Mouse (Mus musculus): ENCODE measurements at regions not wholly inside any gene's neighbourhood (a gene's known extent, or its start where the extent isn't known, plus 50 kb on each side); places are given as distances from the start of the nearest gene placed in this dataset.

DNA sequence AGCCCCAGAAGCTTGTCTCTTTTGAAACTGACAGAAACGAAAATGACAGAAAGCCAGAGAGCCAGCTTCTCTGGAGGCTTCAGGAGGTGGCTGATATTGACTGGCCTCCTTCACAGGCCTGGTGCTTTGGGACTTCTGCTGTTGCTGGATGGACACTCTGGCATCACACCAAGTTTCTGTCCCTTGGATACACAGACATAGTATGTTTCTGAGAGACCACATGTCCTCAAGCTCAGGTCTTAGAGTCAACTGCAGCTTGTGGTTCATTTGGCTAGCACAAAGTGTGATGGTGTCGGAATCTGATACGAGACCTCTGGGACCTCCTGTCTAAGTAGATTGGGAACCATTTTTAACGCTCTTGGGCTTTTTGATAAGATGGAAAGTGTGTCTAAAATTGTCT lies 502.0 kb downstream of the Sqor start:
- no peak overlapping the region for H3K27ac ChIP-seq (replicated peaks in 1 of 2; ENCODE audit: control insufficient read depth in 1 of 2, insufficient read depth in 1 of 2, low read depth in 2 of 2, low read length in 2 of 2)
- WGBS, result 57% methylated on average over 4 of the region's 4 CpGs
- H3K9ac ChIP-seq (ENCODE audit: low read length), result no peak overlapping the region
- no peaks in the 10 kb centered on the region for H3K4me1 ChIP-seq (ENCODE audit: control insufficient read depth in 2 of 2, insufficient read depth in 2 of 2, low read length in 2 of 2)
- H3K9me3 ChIP-seq (ENCODE audit: control insufficient read depth, low read length), result no peaks in the 10 kb centered on the region
- H3K4me3 ChIP-seq (ENCODE audit: control insufficient read depth in 1 of 2, insufficient read depth in 1 of 2, low read depth in 1 of 2, low read length in 2 of 2), result no peak overlapping the region
- H3K36me3 ChIP-seq (ENCODE audit: control insufficient read depth, insufficient read depth, low read length), result no peaks in the 10 kb centered on the region
- H3K27me3 ChIP-seq (ENCODE audit: control insufficient read depth, insufficient read depth, low read length), result no peaks in the 10 kb centered on the region
- ATAC-seq (ENCODE audit: insufficient number of reproducible peaks, insufficient read depth, low FRiP score, low read depth), result no peak
- H3K4me2 ChIP-seq (ENCODE audit: low read length), result no peak overlapping the region

DNA sequence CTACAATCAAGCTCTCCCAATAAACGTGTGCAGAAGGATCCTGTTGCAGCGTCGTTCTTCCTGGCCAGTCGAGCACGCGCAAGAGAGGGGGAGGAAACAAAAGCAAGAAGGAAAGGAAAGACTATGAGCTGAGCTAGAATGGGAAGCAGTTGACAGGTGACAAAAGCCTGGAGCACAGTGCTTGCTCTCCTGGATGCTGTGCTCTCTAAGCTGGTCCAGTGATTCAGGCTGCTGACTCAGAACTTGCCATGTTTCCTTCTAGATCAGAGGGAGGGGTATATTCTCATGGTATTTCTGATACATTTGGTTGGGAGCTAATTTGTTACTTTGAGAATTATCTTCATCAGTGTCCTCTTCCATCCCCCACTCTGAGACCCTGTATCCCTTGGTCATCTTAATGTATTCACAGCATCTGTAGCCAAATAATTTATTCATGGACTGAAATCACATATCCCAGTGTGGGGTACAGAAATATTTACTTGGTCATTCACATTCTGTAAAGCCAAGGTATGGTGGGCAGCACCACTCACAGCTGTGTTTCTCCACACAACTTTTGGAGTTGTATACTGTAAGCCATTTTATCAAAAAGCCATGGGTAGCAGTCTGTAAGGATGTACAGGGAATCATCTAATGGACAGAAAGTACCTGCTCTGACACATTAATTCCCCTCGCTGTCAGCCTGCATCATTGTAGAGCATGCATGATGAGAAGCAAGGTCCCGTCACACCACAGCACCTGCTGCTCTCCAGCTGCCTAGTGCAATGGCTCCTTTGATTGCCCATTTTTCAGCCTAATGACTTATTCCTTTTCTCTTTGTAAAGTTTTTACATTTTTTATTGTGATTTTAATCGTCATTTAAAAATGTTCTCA lies 510.1 kb downstream of the Sqor start:
- Histone ChIP-seq H3K4me2 (ENCODE audit: low read length) (no peak overlapping the region), H3K4me3 (ENCODE audit: control insufficient read depth in 1 of 2, insufficient read depth in 1 of 2, low read depth in 1 of 2, low read length in 2 of 2) (no peak overlapping the region), H3K4me1 (ENCODE audit: control insufficient read depth in 2 of 2, insufficient read depth in 2 of 2, low read length in 2 of 2) (peaks cover 3 to 14% of the 10 kb centered on the region in 2 experiments), H3K36me3 (ENCODE audit: control insufficient read depth, insufficient read depth, low read length) (no peaks in the 10 kb centered on the region), H3K27me3 (ENCODE audit: control insufficient read depth, insufficient read depth, low read length) (no peaks in the 10 kb centered on the region), H3K9me3 (ENCODE audit: control insufficient read depth, low read length) (no peaks in the 10 kb centered on the region), H3K27ac (replicated peaks in 1 of 2; ENCODE audit: control insufficient read depth in 1 of 2, insufficient read depth in 1 of 2, low read depth in 2 of 2, low read length in 2 of 2) (no peak overlapping the region), H3K9ac (ENCODE audit: low read length) (no peak overlapping the region)
- WGBS, result 73% methylated on average over 9 of the region's 9 CpGs
- no peak for ATAC-seq (ENCODE audit: insufficient number of reproducible peaks, insufficient read depth, low FRiP score, low read depth)

DNA sequence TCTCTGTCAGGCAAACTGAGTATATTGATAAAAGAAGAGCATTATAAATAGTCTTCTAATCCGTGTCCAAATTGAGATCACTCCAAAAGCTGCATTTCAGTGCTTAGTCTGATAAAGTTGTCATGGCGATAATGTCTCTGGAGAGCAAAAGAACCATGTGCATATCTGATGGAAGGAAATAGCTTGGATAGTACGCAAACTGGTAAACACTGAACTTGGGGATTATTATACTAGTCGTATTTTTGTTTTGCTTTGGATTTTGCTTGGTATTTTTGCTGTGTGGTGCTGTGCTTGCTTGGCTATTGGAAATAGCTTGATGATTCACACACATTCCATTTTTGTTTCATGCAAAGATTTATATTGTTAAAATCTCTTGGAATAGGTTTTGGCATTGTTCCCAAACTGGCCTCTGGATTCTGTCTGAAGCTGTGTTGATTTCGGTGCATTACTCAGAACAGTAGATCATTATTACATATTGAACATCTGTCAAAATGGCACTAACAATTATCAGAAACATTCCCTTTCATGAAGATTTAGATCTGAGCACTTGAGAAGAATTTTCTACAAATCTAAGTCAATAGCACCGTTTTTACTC lies 510.8 kb downstream of the Sqor start:
- H3K27me3 ChIP-seq (ENCODE audit: control insufficient read depth, insufficient read depth, low read length), result no peaks in the 10 kb centered on the region
- no peak overlapping the region for H3K9ac ChIP-seq (ENCODE audit: low read length)
- no peak overlapping the region for H3K27ac ChIP-seq (replicated peaks in 1 of 2; ENCODE audit: control insufficient read depth in 1 of 2, insufficient read depth in 1 of 2, low read depth in 2 of 2, low read length in 2 of 2)
- no peak overlapping the region for H3K4me3 ChIP-seq (ENCODE audit: control insufficient read depth in 1 of 2, insufficient read depth in 1 of 2, low read depth in 1 of 2, low read length in 2 of 2)
- ATAC-seq (ENCODE audit: insufficient number of reproducible peaks, insufficient read depth, low FRiP score, low read depth), result no peak
- H3K4me2 ChIP-seq (ENCODE audit: low read length), result no peak overlapping the region
- no peaks in the 10 kb centered on the region for H3K9me3 ChIP-seq (ENCODE audit: control insufficient read depth, low read length)
- H3K4me1 ChIP-seq (ENCODE audit: control insufficient read depth in 2 of 2, insufficient read depth in 2 of 2, low read length in 2 of 2), result peaks cover 3 to 14% of the 10 kb centered on the region in 2 experiments
- 40% methylated on average over 6 of the region's 6 CpGs for WGBS
- H3K36me3 ChIP-seq (ENCODE audit: control insufficient read depth, insufficient read depth, low read length), result no peaks in the 10 kb centered on the region

DNA sequence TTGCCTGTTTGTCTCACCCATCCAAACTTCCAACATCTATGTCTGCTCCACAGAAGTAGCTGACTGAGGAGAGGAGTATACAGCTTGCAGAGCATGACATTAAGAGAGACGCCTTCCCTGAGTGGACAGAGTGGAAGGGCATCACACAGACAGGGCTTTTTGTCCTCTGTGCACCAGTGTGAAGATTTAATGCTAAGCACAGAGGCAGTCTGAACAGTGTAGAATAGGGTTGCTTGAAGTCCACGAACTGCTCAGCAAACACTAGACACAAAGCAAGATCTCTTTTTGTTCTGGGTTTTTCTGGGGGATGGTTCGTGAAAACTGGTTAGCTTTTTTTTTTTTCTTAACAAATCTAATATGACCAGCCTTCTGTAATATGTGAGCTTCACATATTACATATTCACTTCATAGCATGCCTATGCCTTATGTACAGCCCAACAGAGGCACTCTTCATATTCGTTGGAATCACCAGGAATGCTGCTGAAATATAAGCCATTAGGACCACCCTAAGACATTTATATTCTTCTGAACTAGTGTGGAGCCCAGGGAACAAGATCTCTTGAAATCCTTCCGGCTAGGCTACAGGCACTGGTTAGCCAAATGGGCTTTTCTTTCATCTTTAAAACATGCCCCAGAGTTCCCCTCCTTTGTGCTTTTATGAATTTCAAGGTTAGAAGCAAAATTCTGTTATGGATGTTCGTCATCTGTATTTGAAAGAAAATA lies 546.7 kb downstream of the Sqor start:
- no peak overlapping the region for H3K4me2 ChIP-seq (ENCODE audit: low read length)
- no peaks in the 10 kb centered on the region for H3K36me3 ChIP-seq (ENCODE audit: control insufficient read depth, insufficient read depth, low read length)
- H3K9me3 ChIP-seq (ENCODE audit: control insufficient read depth, low read length), result no peaks in the 10 kb centered on the region
- 63% methylated on average over 6 of the region's 6 CpGs for WGBS
- H3K27ac ChIP-seq (replicated peaks in 1 of 2; ENCODE audit: control insufficient read depth in 1 of 2, insufficient read depth in 1 of 2, low read depth in 2 of 2, low read length in 2 of 2), result no peak overlapping the region
- H3K4me1 ChIP-seq (ENCODE audit: control insufficient read depth in 2 of 2, insufficient read depth in 2 of 2, low read length in 2 of 2), result no peaks in the 10 kb centered on the region
- H3K27me3 ChIP-seq (ENCODE audit: control insufficient read depth, insufficient read depth, low read length), result no peaks in the 10 kb centered on the region
- no peak for ATAC-seq (ENCODE audit: insufficient number of reproducible peaks, insufficient read depth, low FRiP score, low read depth)
- no peak overlapping the region for H3K9ac ChIP-seq (ENCODE audit: low read length)
- H3K4me3 ChIP-seq (ENCODE audit: control insufficient read depth in 1 of 2, insufficient read depth in 1 of 2, low read depth in 1 of 2, low read length in 2 of 2), result no peak overlapping the region

DNA sequence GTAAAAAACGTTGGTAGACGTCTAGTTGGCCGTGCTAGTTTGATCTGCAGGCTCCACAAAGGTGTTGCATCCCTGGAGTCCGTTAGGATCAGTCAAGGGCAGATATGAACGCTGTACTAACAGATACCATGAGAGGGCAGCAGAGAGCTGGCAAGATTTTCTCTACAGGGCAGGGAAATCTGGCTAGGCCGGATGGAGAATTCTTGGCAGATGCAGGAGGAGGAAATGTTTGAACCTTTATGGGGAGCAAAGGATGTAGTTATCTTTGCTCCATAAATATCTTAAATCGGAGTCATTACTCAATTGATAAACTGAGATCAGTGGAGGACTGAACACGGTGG lies 547.2 kb downstream of the Sqor start:
- ATAC-seq (ENCODE audit: insufficient number of reproducible peaks, insufficient read depth, low FRiP score, low read depth), result no peak
- Histone ChIP-seq H3K4me1 (ENCODE audit: control insufficient read depth in 2 of 2, insufficient read depth in 2 of 2, low read length in 2 of 2) (no peaks in the 10 kb centered on the region), H3K4me2 (ENCODE audit: low read length) (no peak overlapping the region), H3K9ac (ENCODE audit: low read length) (no peak overlapping the region), H3K27ac (replicated peaks in 1 of 2; ENCODE audit: control insufficient read depth in 1 of 2, insufficient read depth in 1 of 2, low read depth in 2 of 2, low read length in 2 of 2) (no peak overlapping the region), H3K36me3 (ENCODE audit: control insufficient read depth, insufficient read depth, low read length) (no peaks in the 10 kb centered on the region), H3K9me3 (ENCODE audit: control insufficient read depth, low read length) (no peaks in the 10 kb centered on the region), H3K4me3 (ENCODE audit: control insufficient read depth in 1 of 2, insufficient read depth in 1 of 2, low read depth in 1 of 2, low read length in 2 of 2) (no peak overlapping the region), H3K27me3 (ENCODE audit: control insufficient read depth, insufficient read depth, low read length) (no peaks in the 10 kb centered on the region)
- 8% methylated on average over 8 of the region's 8 CpGs for WGBS

DNA sequence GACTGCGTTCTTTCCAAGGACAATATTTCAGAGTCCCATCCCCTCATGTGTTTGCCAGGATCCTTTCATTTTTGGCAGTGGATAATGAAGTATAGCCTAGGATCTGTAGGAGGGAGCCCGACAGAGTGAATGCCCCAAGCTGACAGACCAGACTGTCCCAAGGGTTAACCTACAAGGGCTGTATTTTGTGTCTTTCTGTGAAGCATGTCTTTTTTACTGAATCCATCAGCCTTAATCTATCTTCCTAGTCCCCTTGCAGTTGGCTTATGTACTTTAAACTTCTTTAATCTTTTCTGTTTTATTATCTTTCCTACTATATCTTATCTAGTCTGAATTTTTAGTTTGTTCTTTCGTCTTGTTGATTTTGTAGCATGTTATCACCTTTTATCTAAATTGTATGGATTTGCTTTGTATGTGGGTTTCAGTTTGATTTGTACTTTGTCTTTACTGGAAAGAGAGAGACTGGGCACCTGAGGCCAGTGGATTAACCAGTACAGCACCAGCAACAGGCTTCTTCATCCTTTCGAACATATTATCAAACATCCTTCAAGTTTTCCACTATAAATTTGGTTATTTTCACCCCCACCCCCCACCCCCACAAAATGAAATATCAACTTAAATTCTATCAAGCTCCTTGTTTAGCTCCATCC lies 555.5 kb downstream of the Sqor start:
- no peak overlapping the region for H3K4me3 ChIP-seq (ENCODE audit: control insufficient read depth in 1 of 2, insufficient read depth in 1 of 2, low read depth in 1 of 2, low read length in 2 of 2)
- peaks cover 0 to 5% of the 10 kb centered on the region in 2 experiments; a peak in 1 of 4 replicates for H3K4me1 ChIP-seq (ENCODE audit: control insufficient read depth in 2 of 2, insufficient read depth in 2 of 2, low read length in 2 of 2)
- H3K9me3 ChIP-seq (ENCODE audit: control insufficient read depth, low read length), result no peaks in the 10 kb centered on the region
- no peak overlapping the region for H3K9ac ChIP-seq (ENCODE audit: low read length)
- no peaks in the 10 kb centered on the region for H3K27me3 ChIP-seq (ENCODE audit: control insufficient read depth, insufficient read depth, low read length)
- no peak for ATAC-seq (ENCODE audit: insufficient number of reproducible peaks, insufficient read depth, low FRiP score, low read depth)
- H3K4me2 ChIP-seq (ENCODE audit: low read length), result no peak overlapping the region
- no peak overlapping the region for H3K27ac ChIP-seq (replicated peaks in 1 of 2; ENCODE audit: control insufficient read depth in 1 of 2, insufficient read depth in 1 of 2, low read depth in 2 of 2, low read length in 2 of 2)
- H3K36me3 ChIP-seq (ENCODE audit: control insufficient read depth, insufficient read depth, low read length), result no peaks in the 10 kb centered on the region
- WGBS, result 74% methylated on average over 4 of the region's 4 CpGs

DNA sequence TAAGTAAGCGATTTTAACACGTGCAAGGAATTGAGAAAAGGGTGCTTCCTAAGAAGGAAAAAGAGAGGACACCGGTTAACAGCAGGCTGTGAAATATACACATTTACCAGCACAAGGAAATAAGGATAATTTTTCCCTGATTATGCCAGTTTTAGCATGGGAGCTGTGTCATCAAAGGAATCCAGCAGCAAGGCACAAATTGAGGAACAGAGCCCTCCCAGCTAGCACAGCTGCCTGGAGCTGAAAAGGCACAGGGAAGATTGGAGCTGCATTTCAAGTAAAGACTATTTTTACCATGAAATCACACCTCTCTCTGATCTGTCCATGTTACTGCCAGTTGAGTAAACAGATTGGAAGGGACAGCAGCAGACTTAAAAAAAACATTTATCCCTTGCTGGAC lies 558.7 kb downstream of the Sqor start:
- WGBS, result 58% methylated on average over 3 of the region's 3 CpGs
- Histone ChIP-seq H3K27me3 (ENCODE audit: control insufficient read depth, insufficient read depth, low read length) (no peaks in the 10 kb centered on the region), H3K4me1 (ENCODE audit: control insufficient read depth in 2 of 2, insufficient read depth in 2 of 2, low read length in 2 of 2) (peaks cover 0 to 5% of the 10 kb centered on the region in 2 experiments; a peak in 1 of 4 replicates), H3K4me2 (ENCODE audit: low read length) (no peak overlapping the region), H3K27ac (replicated peaks in 1 of 2; ENCODE audit: control insufficient read depth in 1 of 2, insufficient read depth in 1 of 2, low read depth in 2 of 2, low read length in 2 of 2) (no peak overlapping the region), H3K4me3 (ENCODE audit: control insufficient read depth in 1 of 2, insufficient read depth in 1 of 2, low read depth in 1 of 2, low read length in 2 of 2) (no peak overlapping the region), H3K36me3 (ENCODE audit: control insufficient read depth, insufficient read depth, low read length) (no peaks in the 10 kb centered on the region), H3K9ac (ENCODE audit: low read length) (no peak overlapping the region), H3K9me3 (ENCODE audit: control insufficient read depth, low read length) (no peaks in the 10 kb centered on the region)
- ATAC-seq (ENCODE audit: insufficient number of reproducible peaks, insufficient read depth, low FRiP score, low read depth), result no peak

Measured in heart, embryonic 14.5 days (tissue).